Mouse (Mus musculus) hindbrain, postnatal 0 days (tissue): ENCODE results near the gene Qk. TPM values are rescaled to one million over a fixed set of nuclear protein-coding genes. Genes with fewer than 3 reads are reported as not detected.

Source experiments
- ATAC-seq: fragments of 200-750 bp; cut with Nextera tagmentation; 2 replicates; pipeline ENCODE4 v1.8.0; 2017; ENCODE audit warnings: mild to moderate bottlenecking, moderate TSS enrichment, moderate library complexity
- DNase-seq: peaks from one replicate; pipeline ENCODE4 v3.0.0-alpha.2; 2015; ENCODE audit warnings: low spot score
- H3K27ac ChIP-seq: fragments of 300-500 bp; sonication (generic); 2 replicates; pipeline ENCODE4 v1.5.1; 2014; ENCODE audit warnings: mild to moderate bottlenecking
- H3K27me3 ChIP-seq: fragments of 300-500 bp; sonication (generic); 2 replicates; pipeline ENCODE4 v1.6.1; 2014; ENCODE audit warnings: low read length, mixed read lengths; ENCODE audit not compliant: insufficient read depth
- H3K36me3 ChIP-seq: fragments of 300-500 bp; sonication (generic); 2 replicates; pipeline ENCODE4 v1.6.1; 2014; ENCODE audit warnings: low read length, mixed read lengths; ENCODE audit not compliant: insufficient read depth
- H3K4me1 ChIP-seq: fragments of 300-500 bp; sonication (generic); 2 replicates; pipeline ENCODE4 v1.6.1; 2014; ENCODE audit warnings: antibody characterized with exemption, low read length, mixed read lengths; ENCODE audit not compliant: insufficient read depth
- H3K4me2 ChIP-seq: fragments of 300-500 bp; sonication (generic); 2 replicates; pipeline ENCODE4 v1.6.1; 2014; ENCODE audit warnings: low read depth, mild to moderate bottlenecking, low read length, moderate library complexity, mixed read lengths
- H3K4me3 ChIP-seq: fragments of 300-500 bp; sonication (generic); 2 replicates; pipeline ENCODE4 v1.5.1; 2014; ENCODE audit warnings: low read length
- H3K9ac ChIP-seq: fragments of 300-500 bp; sonication (generic); replicated peaks from 2 replicates; pipeline ENCODE4 v1.6.1; 2014; ENCODE audit warnings: mild to moderate bottlenecking, low read length, moderate library complexity, mixed read lengths
- H3K9me3 ChIP-seq: fragments of 300-500 bp; sonication (generic); 2 replicates; pipeline ENCODE4 v1.6.1; 2016; ENCODE audit warnings: low read length, mixed read lengths
- CTCF ChIP-seq: IDR thresholded peaks from 2 replicates; pipeline ENCODE4 v1.5.1; 2016; ENCODE audit warnings: antibody characterized with exemption, control low read depth, low read depth
- WGBS: fragments of 180-500 bp; shearing (Covaris S2); extraction: QIAGEN DNeasy Blood & Tissue Kit; methylation state at CpG from one replicate; pipeline ENCODE4 v1.1.7; 2014; 5-methylcytosine and 5-hydroxymethylcytosine counted together
- polyA plus RNA-seq: library from polyadenylated mRNA; unstranded; fragments of >200 nt; fragmentation: Nextera tagmentation; extraction: Ambion mirVana; gene quantifications from 2 replicates; pipeline ENCODE4 v1.2.1, GENCODE M21; 2015
- total RNA-seq: library from RNA; depleted of rRNA; stranded (reverse); fragments of >200 nt; gene quantifications from 2 replicates; pipeline ENCODE4 v1.2.3, GENCODE M21; 2014

The Qk gene
- total and polyA plus RNA-seq, 2 experiments from 2014 or later = 66.7 to 482 TPM

- 91% methylated on average over 9 of the region's 9 CpGs for WGBS
- ATAC-seq (no peak), DNase-seq (no peak)
- no peaks in the 10 kb centered on the region for H3K9me3 ChIP-seq
- H3K4me1 ChIP-seq = no peaks in the 10 kb centered on the region
- no peak overlapping the region for H3K4me2 ChIP-seq
- no peak for TF ChIP-seq CTCF
- no peak overlapping the region for H3K27ac ChIP-seq
- no peak overlapping the region for H3K4me3 ChIP-seq
- no peaks in the 10 kb centered on the region for H3K36me3 ChIP-seq
- no peaks in the 10 kb centered on the region for H3K27me3 ChIP-seq
- no peak overlapping the region for H3K9ac ChIP-seq
Observed at GRCm38 (mm10) chr17:10328544-10329100, 9.0 kb upstream of the Qk start.

DNA sequence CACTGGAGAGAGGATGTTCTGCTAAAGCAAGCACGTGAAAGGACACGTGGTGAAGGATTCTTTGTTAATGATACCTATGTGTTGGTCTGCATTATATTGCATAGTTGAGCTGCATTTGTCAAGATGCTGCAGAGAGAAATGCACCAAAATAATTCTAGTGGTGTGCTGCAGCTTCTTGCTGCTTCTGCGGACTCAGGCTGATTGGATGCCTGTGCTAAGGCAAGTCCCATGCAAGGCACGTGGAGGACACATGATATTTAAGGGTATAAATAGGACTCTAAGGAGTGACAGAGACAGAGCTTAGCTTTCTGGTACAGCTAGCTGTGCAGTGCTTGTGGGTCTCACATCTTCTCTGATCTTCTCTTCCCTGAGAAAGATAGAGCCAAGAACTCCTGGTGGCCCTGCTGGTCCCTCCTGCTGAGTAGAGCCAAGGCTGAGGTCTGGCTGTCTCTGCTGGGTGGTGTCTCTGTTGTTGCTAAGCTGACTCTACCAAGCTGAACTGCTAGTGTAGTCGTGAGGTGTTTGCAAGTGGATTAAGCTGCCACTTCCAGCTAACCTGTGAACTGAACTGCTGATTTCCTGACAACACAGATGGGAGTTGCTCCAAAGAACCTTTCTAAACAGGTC is 8.0 kb upstream of the Qk start:
- H3K36me3 ChIP-seq = no peaks in the 10 kb centered on the region
- no peak overlapping the region for H3K4me3 ChIP-seq
- WGBS = 71% methylated on average over 5 of the region's 5 CpGs
- DNase-seq (no peak), ATAC-seq (no peak)
- TF ChIP-seq CTCF = no peak
- H3K27me3 ChIP-seq = no peaks in the 10 kb centered on the region
- no peak overlapping the region for H3K4me2 ChIP-seq
- no peak overlapping the region for H3K9ac ChIP-seq
- no peak overlapping the region for H3K27ac ChIP-seq
- no peaks in the 10 kb centered on the region for H3K9me3 ChIP-seq
- H3K4me1 ChIP-seq = 0 out of 2 replicates have a peak, but pooled peaks cover 2% of the 10 kb centered on the region

GRCm38 (mm10) chr17:10326596-10327045 is 7.0 kb upstream of the Qk start:
- no peaks in the 10 kb centered on the region for H3K9me3 ChIP-seq
- H3K36me3 ChIP-seq = no peaks in the 10 kb centered on the region
- ATAC-seq (peak; percentile 93), DNase-seq (peak; percentile 70)
- H3K4me2 ChIP-seq = no peak overlapping the region
- no peaks in the 10 kb centered on the region for H3K27me3 ChIP-seq
- peaks cover 7% of the 10 kb centered on the region for H3K4me1 ChIP-seq
- 49% methylated on average over 3 of the region's 3 CpGs for WGBS
- no peak overlapping the region for H3K4me3 ChIP-seq
- H3K27ac ChIP-seq = peak overlapping the region; percentile 11; the same call in 1 of the 2 replicates
- peak; percentile 44 for TF ChIP-seq CTCF
- H3K9ac ChIP-seq = no peak overlapping the region

- H3K27ac ChIP-seq = no peak overlapping the region
Observed at GRCm38 (mm10) chr17:10325921-10326320, 6.3 kb upstream of the Qk start.

GRCm38 (mm10) chr17:10321754-10322153 is 2.1 kb upstream of the Qk start:
- no peaks in the 10 kb centered on the region for H3K9me3 ChIP-seq
- H3K4me3 ChIP-seq = no peak overlapping the region
- H3K27me3 ChIP-seq = no peaks in the 10 kb centered on the region
- no peak overlapping the region for H3K9ac ChIP-seq
- TF ChIP-seq CTCF = no peak
- H3K4me1 ChIP-seq = peaks cover 14% of the 10 kb centered on the region
- DNase-seq (no peak), ATAC-seq (no peak)
- H3K4me2 ChIP-seq = peak overlapping the region; percentile 56
- H3K36me3 ChIP-seq = no peaks in the 10 kb centered on the region
- WGBS = 49% methylated on average over 4 of the region's 4 CpGs
- H3K27ac ChIP-seq = 0 out of 2 replicates have a peak overlapping the region, but pooled peaks have one; percentile 26

More at GRCm38 (mm10) chr17:10325921-10326320, 6.3 kb upstream of the Qk start:
- no peak for ATAC-seq
- Histone ChIP-seq H3K9me3 (no peaks in the 10 kb centered on the region), H3K36me3 (no peaks in the 10 kb centered on the region), H3K27me3 (no peaks in the 10 kb centered on the region), H3K4me2 (no peak overlapping the region), H3K4me3 (no peak overlapping the region), H3K9ac (no peak overlapping the region), H3K4me1 (peaks cover 14% of the 10 kb centered on the region)
- 91% methylated on average over 4 of the region's 4 CpGs for WGBS
- TF ChIP-seq CTCF = no peak
- no peak for DNase-seq

DNA sequence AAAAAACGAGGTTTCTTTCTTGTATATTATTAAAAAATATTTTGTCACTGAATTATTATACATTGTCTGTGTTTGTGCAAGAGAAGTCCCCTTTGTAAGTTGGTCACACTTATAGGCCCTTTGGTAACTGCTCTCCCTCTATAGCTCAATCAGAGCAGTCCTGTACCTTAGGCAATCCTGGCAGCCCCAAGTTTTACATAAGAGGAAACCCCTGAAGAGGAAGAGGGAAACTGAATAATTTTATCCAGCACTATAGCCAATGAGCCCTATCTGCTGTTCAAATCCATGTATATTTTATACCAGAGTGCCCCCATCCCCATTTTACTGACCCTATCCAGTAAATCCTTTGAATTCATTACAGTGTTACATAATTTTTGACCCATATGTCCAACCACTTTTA is 1.4 kb upstream of the Qk start:
- Histone ChIP-seq H3K27ac (peak overlapping the region; percentile 26; the same call in 1 of the 2 replicates), H3K4me3 (peak overlapping the region; percentile 22), H3K9ac (no peak overlapping the region), H3K4me2 (peak overlapping the region; percentile 56), H3K4me1 (peaks cover 14% of the 10 kb centered on the region), H3K27me3 (no peaks in the 10 kb centered on the region), H3K36me3 (no peaks in the 10 kb centered on the region), H3K9me3 (no peaks in the 10 kb centered on the region)
- TF ChIP-seq CTCF = no peak
- 4% methylated on average over 1 of the region's 1 CpGs for WGBS
- ATAC-seq = no peak
- no peak for DNase-seq

DNA sequence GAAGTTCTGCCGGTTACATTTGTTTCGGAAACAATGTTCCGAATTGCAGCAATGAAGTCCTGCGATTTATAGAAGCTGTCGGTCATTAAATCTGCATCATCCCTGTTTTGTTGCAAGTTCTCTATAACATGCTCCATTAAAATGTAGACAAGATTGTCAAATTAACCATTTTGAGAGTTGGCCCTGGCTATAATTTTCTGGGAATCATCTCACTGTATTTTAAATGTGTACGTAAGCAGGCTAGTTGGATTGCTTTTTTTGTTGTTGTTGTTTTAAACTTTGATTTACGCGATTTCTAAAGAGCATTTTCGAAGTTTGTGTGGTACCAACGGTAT is 769 bp upstream of the Qk start:
- Histone ChIP-seq H3K4me2 (peak overlapping the region; percentile 61), H3K27me3 (no peaks in the 10 kb centered on the region), H3K9me3 (no peaks in the 10 kb centered on the region), H3K4me3 (peak overlapping the region; percentile 96), H3K9ac (peak overlapping the region; percentile 97), H3K27ac (peak overlapping the region; percentile 98), H3K36me3 (no peaks in the 10 kb centered on the region), H3K4me1 (peaks cover 14% of the 10 kb centered on the region)
- TF ChIP-seq CTCF = no peak
- no peak for DNase-seq
- no peak for ATAC-seq
- 7% methylated on average over 10 of the region's 10 CpGs for WGBS
